Mouse (Mus musculus) heart, embryonic 16.5 days (tissue): ENCODE data around the gene Ercc5. TPM values are rescaled to one million over a fixed set of nuclear protein-coding genes. Genes with fewer than 3 reads are reported as not detected.
A peak's percentile ranks its signal among the peaks of the same experiment; 100 is the strongest.

Source experiments
- ATAC-seq: fragments of 200-750 bp; cut with Nextera tagmentation; replicated peaks from 2 replicates; pipeline ENCODE4 v1.8.0; 2017; ENCODE audit warnings: moderate number of reproducible peaks; ENCODE audit not compliant: insufficient read depth, low FRiP score; ENCODE audit errors: extremely low read depth
- H3K27ac ChIP-seq: fragments of 300-500 bp; sonication (generic); 2 replicates; pipeline ENCODE4 v1.5.1; 2014; ENCODE audit warnings: mild to moderate bottlenecking, low read length, control low read depth, moderate library complexity
- H3K27me3 ChIP-seq: fragments of 300-500 bp; sonication (generic); 2 replicates; pipeline ENCODE4 v1.6.1; 2014; ENCODE audit warnings: low read length, mixed read lengths; ENCODE audit not compliant: control insufficient read depth, insufficient read depth
- H3K36me3 ChIP-seq: fragments of 300-500 bp; sonication (generic); 2 replicates; pipeline ENCODE4 v1.6.1; 2014; ENCODE audit not compliant: control insufficient read depth, insufficient read depth
- H3K4me1 ChIP-seq: fragments of 300-500 bp; sonication (generic); 2 replicates; pipeline ENCODE4 v1.6.1; 2014; ENCODE audit warnings: low read length, mixed read lengths; ENCODE audit not compliant: control insufficient read depth, insufficient read depth
- H3K4me2 ChIP-seq: fragments of 300-500 bp; sonication (generic); 2 replicates; pipeline ENCODE4 v1.6.1; 2014; ENCODE audit warnings: low read depth, mild to moderate bottlenecking, control low read depth, low read length
- H3K4me3 ChIP-seq: fragments of 300-500 bp; sonication (generic); 2 replicates; pipeline ENCODE4 v1.5.1; 2014; ENCODE audit warnings: mild to moderate bottlenecking, control low read depth, low read length
- H3K9ac ChIP-seq: fragments of 300-500 bp; sonication (generic); 2 replicates; pipeline ENCODE4 v1.6.1; 2014; ENCODE audit warnings: low read length, control low read depth
- H3K9me3 ChIP-seq: fragments of 300-500 bp; sonication (generic); replicated peaks from 2 replicates; pipeline ENCODE4 v1.6.1; 2016; ENCODE audit warnings: low read length; ENCODE audit not compliant: control insufficient read depth
- WGBS: fragments of 180-500 bp; shearing (Covaris S2); extraction: QIAGEN DNeasy Blood & Tissue Kit; methylation state at CpG from one replicate; pipeline ENCODE4 v1.1.7; 2014; 5-methylcytosine and 5-hydroxymethylcytosine counted together
- polyA plus RNA-seq: library from polyadenylated mRNA; unstranded; fragments of >200 nt; fragmentation: Nextera tagmentation; extraction: Ambion mirVana; gene quantifications from 2 replicates; pipeline ENCODE4 v1.2.1, GENCODE M21; 2015

The Ercc5 gene
- polyA plus RNA-seq, 1 experiment from 2014 or later, result 14.6 TPM

- Histone ChIP-seq H3K27ac (peak overlapping the region; percentile 94), H3K4me1 (peaks cover 8% of the 10 kb centered on the region), H3K9ac (peak overlapping the region; percentile 81), H3K9me3 (no peaks in the 10 kb centered on the region), H3K4me3 (peak overlapping the region; percentile 76), H3K36me3 (peaks cover 14% of the 10 kb centered on the region), H3K4me2 (peak overlapping the region; percentile 68), H3K27me3 (no peaks in the 10 kb centered on the region)
- WGBS, result 6% methylated on average over 6 of the region's 6 CpGs
- ATAC-seq, result 0 out of 2 replicates have a peak, but pooled peaks have one; percentile 7
Measured at GRCm38 (mm10) chr1:44120074-44120406, 27.5 kb upstream of the Ercc5 start.

- no peak for ATAC-seq
- Histone ChIP-seq H3K4me2 (no peak overlapping the region), H3K27me3 (no peaks in the 10 kb centered on the region), H3K9me3 (no peaks in the 10 kb centered on the region), H3K4me1 (peaks cover 8% of the 10 kb centered on the region), H3K27ac (no peak overlapping the region), H3K36me3 (peaks cover 14% of the 10 kb centered on the region), H3K9ac (no peak overlapping the region), H3K4me3 (no peak overlapping the region)
- 78% methylated on average over 3 of the region's 3 CpGs for WGBS
Measured at GRCm38 (mm10) chr1:44122256-44122655, 25.3 kb upstream of the Ercc5 start.

- no peaks in the 10 kb centered on the region for H3K9me3 ChIP-seq
- WGBS, result 91% methylated on average over 4 of the region's 4 CpGs
Measured at GRCm38 (mm10) chr1:44125590-44125989, 22.0 kb upstream of the Ercc5 start.

GRCm38 (mm10) chr1:44129929-44130581 lies 17.5 kb upstream of the Ercc5 start:
- no peak for ATAC-seq
- no peaks in the 10 kb centered on the region for H3K27me3 ChIP-seq
- no peaks in the 10 kb centered on the region for H3K4me1 ChIP-seq
- H3K9ac ChIP-seq, result no peak overlapping the region
- H3K4me3 ChIP-seq, result no peak overlapping the region
- H3K4me2 ChIP-seq, result no peak overlapping the region
- WGBS, result 56% methylated on average over 4 of the region's 4 CpGs
- no peaks in the 10 kb centered on the region for H3K9me3 ChIP-seq
- no peak overlapping the region for H3K27ac ChIP-seq
- peaks cover 25% of the 10 kb centered on the region for H3K36me3 ChIP-seq

More at GRCm38 (mm10) chr1:44125590-44125989, 22.0 kb upstream of the Ercc5 start:
- H3K9ac ChIP-seq, result no peak overlapping the region
- no peak overlapping the region for H3K4me2 ChIP-seq
- no peak overlapping the region for H3K27ac ChIP-seq
- peaks cover 17% of the 10 kb centered on the region for H3K36me3 ChIP-seq
- H3K4me3 ChIP-seq, result no peak overlapping the region
- peaks cover under 1% of the 10 kb centered on the region; the same call in 1 of the 2 replicates for H3K4me1 ChIP-seq
- no peaks in the 10 kb centered on the region for H3K27me3 ChIP-seq
- no peak for ATAC-seq

- ATAC-seq, result no peak
- H3K4me1 ChIP-seq, result no peaks in the 10 kb centered on the region
- no peak overlapping the region for H3K4me2 ChIP-seq
- no peak overlapping the region for H3K4me3 ChIP-seq
- H3K27me3 ChIP-seq, result no peaks in the 10 kb centered on the region
- no peak overlapping the region for H3K9ac ChIP-seq
- WGBS, result 79% methylated on average over 4 of the region's 4 CpGs
- H3K36me3 ChIP-seq, result peaks cover 29% of the 10 kb centered on the region
- no peak overlapping the region for H3K27ac ChIP-seq
- no peaks in the 10 kb centered on the region for H3K9me3 ChIP-seq
Measured at GRCm38 (mm10) chr1:44140232-44140631, 7.3 kb upstream of the Ercc5 start.

- H3K27me3 ChIP-seq, result no peaks in the 10 kb centered on the region
- no peak overlapping the region for H3K4me2 ChIP-seq
- no peak overlapping the region for H3K27ac ChIP-seq
- WGBS, result 87% methylated on average over 5 of the region's 5 CpGs
- H3K4me3 ChIP-seq, result no peak overlapping the region
- no peak overlapping the region for H3K9ac ChIP-seq
- ATAC-seq, result no peak
- H3K36me3 ChIP-seq, result peaks cover 24% of the 10 kb centered on the region
- peaks cover 5% of the 10 kb centered on the region; the same call in 1 of the 2 replicates for H3K4me1 ChIP-seq
- H3K9me3 ChIP-seq, result no peaks in the 10 kb centered on the region
Measured at GRCm38 (mm10) chr1:44142747-44143146, 4.8 kb upstream of the Ercc5 start.

GRCm38 (mm10) chr1:44148706-44149105 lies 1.2 kb downstream of the Ercc5 start:
- WGBS, result 36% methylated on average over 6 of the region's 6 CpGs
- Histone ChIP-seq H3K4me2 (peak overlapping the region; percentile 87), H3K4me1 (peaks cover 12% of the 10 kb centered on the region), H3K9ac (peak overlapping the region; percentile 94), H3K36me3 (no peaks in the 10 kb centered on the region), H3K9me3 (no peaks in the 10 kb centered on the region), H3K27me3 (no peaks in the 10 kb centered on the region), H3K4me3 (peak overlapping the region; percentile 94), H3K27ac (no peak overlapping the region; the same call in 1 of the 2 replicates)
- no peak for ATAC-seq

- Histone ChIP-seq H3K4me1 (no peaks in the 10 kb centered on the region), H3K9ac (no peak overlapping the region), H3K4me2 (no peak overlapping the region), H3K9me3 (no peaks in the 10 kb centered on the region), H3K27ac (no peak overlapping the region), H3K4me3 (no peak overlapping the region), H3K27me3 (no peaks in the 10 kb centered on the region), H3K36me3 (peaks cover 22% of the 10 kb centered on the region)
- ATAC-seq, result no peak
- WGBS, result 97% methylated on average over 4 of the region's 4 CpGs
Measured at GRCm38 (mm10) chr1:44155287-44155686, 7.7 kb downstream of the Ercc5 start.

- H3K9me3 ChIP-seq, result no peaks in the 10 kb centered on the region
- no peak overlapping the region for H3K27ac ChIP-seq
- 89% methylated on average over 6 of the region's 6 CpGs for WGBS
- no peaks in the 10 kb centered on the region for H3K27me3 ChIP-seq
- H3K36me3 ChIP-seq, result peaks cover 42% of the 10 kb centered on the region
- H3K4me1 ChIP-seq, result no peaks in the 10 kb centered on the region
- no peak overlapping the region for H3K4me3 ChIP-seq
- no peak overlapping the region for H3K4me2 ChIP-seq
- no peak for ATAC-seq
- no peak overlapping the region for H3K9ac ChIP-seq
Measured at GRCm38 (mm10) chr1:44158317-44158716, 10.8 kb downstream of the Ercc5 start.
